Comparison of ENCODE assay signal across 8 mouse cellular contexts in genomic region chr7:6696241-6697045, GRCm38 (mm10). TPM values are rescaled to one million over a fixed set of nuclear protein-coding genes. Genes with fewer than 3 reads are reported as not detected.
A peak's percentile ranks its signal among the peaks of the same experiment; 100 is the strongest.
DNase-seq lines count a peak whose midpoint lies in the region; ATAC-seq and TF ChIP-seq lines count a peak whose summit lies in the region.

Zim1 (minus strand) TSS chr7:6696450.

- H3K36me3 ChIP-seq in embryonic facial prominence, embryonic 12.5 days, result no peaks in the 10 kb centered on the region
- no peaks in the 10 kb centered on the region for H3K36me3 ChIP-seq in midbrain, embryonic 14.5 days (ENCODE audit: control insufficient read depth, insufficient read depth, low read length)
- no peaks in the 10 kb centered on the region for H3K36me3 ChIP-seq in stomach, postnatal 0 days (ENCODE audit: control insufficient read depth, insufficient read depth, low read length)

- peak; percentile 67 for TF ChIP-seq CTCF in stomach, postnatal 0 days (IDR thresholded peaks at IDR 0.05; ENCODE audit: low read depth)

- peak within 1 kb of the TSS; percentile 54 for H3K9ac ChIP-seq in embryonic facial prominence, embryonic 12.5 days
- peak within 1 kb of the TSS; percentile 14; the same call in 1 of the 2 replicates for H3K9ac ChIP-seq in midbrain, embryonic 14.5 days (replicated peaks; ENCODE audit: low read length)
- H3K9ac ChIP-seq in stomach, postnatal 0 days (ENCODE audit: low read length), result peak within 1 kb of the TSS; percentile 51; the same call in 1 of the 2 replicates

- intact Hi-C loops in left cerebral cortex, postnatal 4 days (cut with DNase I), result loop anchor here (5.0 to 10.0 kb wide), 3 partner anchors 112 to 334 kb away; partner anchors contain the start of genes Olfr1344 and Zfp78

- no peaks in the 10 kb centered on the region for H3K4me1 ChIP-seq in embryonic facial prominence, embryonic 12.5 days
- no peaks in the 10 kb centered on the region for H3K4me1 ChIP-seq in midbrain, embryonic 14.5 days (ENCODE audit: control insufficient read depth, insufficient read depth, low read length)
- H3K4me1 ChIP-seq in stomach, postnatal 0 days (replicated peaks; ENCODE audit: control insufficient read depth, insufficient read depth), result no peaks in the 10 kb centered on the region

- H3K9me3 ChIP-seq in embryonic facial prominence, embryonic 12.5 days, result no peaks in the 10 kb centered on the region
- no peaks in the 10 kb centered on the region for H3K9me3 ChIP-seq in midbrain, embryonic 14.5 days (ENCODE audit: control insufficient read depth, low read length)
- H3K9me3 ChIP-seq in stomach, postnatal 0 days (ENCODE audit: control insufficient read depth, low read length), result no peaks in the 10 kb centered on the region

- H3K27me3 ChIP-seq in embryonic facial prominence, embryonic 12.5 days, result no peaks in the 10 kb centered on the region
- no peaks in the 10 kb centered on the region for H3K27me3 ChIP-seq in midbrain, embryonic 14.5 days (ENCODE audit: control insufficient read depth, insufficient read depth, low read length)
- no peaks in the 10 kb centered on the region for H3K27me3 ChIP-seq in stomach, postnatal 0 days (ENCODE audit: control insufficient read depth, insufficient read depth, low read length)

- peak within 1 kb of the TSS; percentile 71 for H3K4me2 ChIP-seq in embryonic facial prominence, embryonic 12.5 days (replicated peaks)
- peak within 1 kb of the TSS; percentile 67 for H3K4me2 ChIP-seq in midbrain, embryonic 14.5 days (ENCODE audit: low read length)
- H3K4me2 ChIP-seq in stomach, postnatal 0 days (replicated peaks; ENCODE audit: low read depth), result peak within 1 kb of the TSS; percentile 60

- no peak within 1 kb of the TSS for H3K27ac ChIP-seq in embryonic facial prominence, embryonic 12.5 days
- H3K27ac ChIP-seq in midbrain, embryonic 14.5 days (replicated peaks; ENCODE audit: low read depth, low read length), result no peak within 1 kb of the TSS
- no peak within 1 kb of the TSS for H3K27ac ChIP-seq in stomach, postnatal 0 days (replicated peaks)

- peak; percentile 91 to 92 for DNase-seq in adrenal gland, postnatal 36 days
- peak; percentile 84 for DNase-seq in heart, adult 18-20 months
- DNase-seq in kidney, adult 18-20 months, result peak; percentile 76
- peak; percentile 90 for DNase-seq in left cerebral cortex, postnatal 4 days
- peak; percentile 96 for DNase-seq in midbrain, embryonic 14.5 days
- peak; percentile 88 for DNase-seq in stomach, postnatal 0 days (ENCODE audit: low spot score)
- no peak for DNase-seq in spleen, postnatal 36 days (ENCODE audit: low spot score in 2 of 2)

- WGBS in embryonic facial prominence, embryonic 12.5 days, result 11% methylated on average over 32 of the region's 32 CpGs
- 11% methylated on average over 32 of the region's 32 CpGs for WGBS in midbrain, embryonic 14.5 days
- 8% methylated on average over 32 of the region's 32 CpGs for WGBS in stomach, postnatal 0 days

- peak; percentile 99 for ATAC-seq in embryonic facial prominence, embryonic 12.5 days (ENCODE audit: insufficient number of reproducible peaks, insufficient read depth, low FRiP score, low TSS enrichment)
- ATAC-seq in midbrain, embryonic 14.5 days (ENCODE audit: low FRiP score, low TSS enrichment), result peak; percentile 99
- peak; percentile 100 for ATAC-seq in stomach, postnatal 0 days (ENCODE audit: low FRiP score, low TSS enrichment)

- no peak for TF ChIP-seq EP300 in stomach, postnatal 0 days (optimal IDR thresholded peaks at IDR 0.05)

- peak within 1 kb of the TSS; percentile 55 for H3K4me3 ChIP-seq in embryonic facial prominence, embryonic 12.5 days
- peak within 1 kb of the TSS; percentile 42 for H3K4me3 ChIP-seq in midbrain, embryonic 14.5 days (replicated peaks; ENCODE audit: low read depth, low read length)
- peak within 1 kb of the TSS; percentile 43 for H3K4me3 ChIP-seq in stomach, postnatal 0 days (ENCODE audit: low read depth, low read length)

RNA-seq across cellular contexts. Expression of gene Zim1, which starts in this region (rescaled TPM):
- 1 to 10 TPM; 5.4 to 5.6 TPM for total RNA-seq in adrenal gland, postnatal 36 days (2021)
- polyA plus RNA-seq in embryonic facial prominence, embryonic 12.5 days (2016; fragmentation: Nextera tagmentation; extraction: Ambion mirVana), result 4.7 and 5.1 TPM in 2 replicates
- 1 to 10 TPM; 3.4 to 4.8 TPM for total RNA-seq in heart, adult 18-20 months (2021)
- 10 to 100 TPM; 20.5 to 37.4 TPM for total RNA-seq in left cerebral cortex, postnatal 4 days (2021)
- 4.3 and 10.4 TPM in 2 replicates for polyA plus RNA-seq in midbrain, embryonic 14.5 days (2014; fragmentation: Nextera tagmentation; extraction: Ambion mirVana)
- polyA plus RNA-seq in stomach, postnatal 0 days (2015; fragmentation: Nextera tagmentation; extraction: Ambion mirVana), result 1.6 and 1.9 TPM in 2 replicates

Comparison
In these comparisons a context has a peak if more than half of its experiments do, and no peak if none do; other contexts are left out.
1. DNase-seq: peak in adrenal gland, postnatal 36 days (2 of 2), heart, adult 18-20 months (2 of 2), kidney, adult 18-20 months (single experiment), left cerebral cortex, postnatal 4 days (single experiment), midbrain, embryonic 14.5 days (single experiment) and stomach, postnatal 0 days (single experiment); none in spleen, postnatal 36 days (0 of 2).
2. Peak in every context shown above with its lines, with median percentiles within 50 percentile points of each other: ATAC-seq, H3K4me2 ChIP-seq, H3K4me3 ChIP-seq and H3K9ac ChIP-seq.